Mouse (Mus musculus): ENCODE measurements at regions not wholly inside any gene's neighbourhood (a gene's known extent, or its start where the extent isn't known, plus 50 kb on each side); places are given as distances from the start of the nearest gene placed in this dataset.

DNA sequence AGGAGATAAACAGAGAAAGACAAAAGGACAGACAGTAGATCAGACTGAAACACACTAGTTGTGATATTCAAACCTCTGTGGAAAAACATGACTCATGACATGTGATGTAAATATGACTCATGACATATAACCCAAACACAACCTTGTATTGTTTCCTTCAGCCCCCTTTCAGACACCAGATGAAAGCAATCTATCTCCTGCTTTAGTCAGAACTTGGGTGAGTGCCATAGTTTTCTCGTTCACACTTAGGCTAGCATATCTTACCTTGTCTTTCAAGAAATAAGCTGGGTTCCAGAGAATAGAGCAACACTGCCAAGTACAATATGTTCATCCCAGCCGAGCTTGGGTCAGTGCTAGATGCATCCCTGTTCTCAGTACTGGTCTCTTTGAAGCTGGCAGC lies 107.9 kb upstream of the Palmd start:
- H3K4me3 ChIP-seq (ENCODE audit: control insufficient read depth in 1 of 2, insufficient read depth in 1 of 2, low read depth in 2 of 2, low read length in 2 of 2): no peak overlapping the region
- DNase-seq (ENCODE audit: low read depth, low spot score): no peak
- no peaks in the 10 kb centered on the region for H3K4me1 ChIP-seq (ENCODE audit: control insufficient read depth in 1 of 2, insufficient read depth in 2 of 2, low read length in 2 of 2)
- H3K27me3 ChIP-seq (ENCODE audit: control insufficient read depth in 1 of 2, insufficient read depth in 2 of 2, low read length in 2 of 2): peaks cover 1 to 2% of the 10 kb centered on the region in 2 experiments; a peak in 2 of 4 replicates
- no peaks in the 10 kb centered on the region for H3K36me3 ChIP-seq (ENCODE audit: control insufficient read depth in 1 of 2, insufficient read depth in 2 of 2, low read length in 2 of 2)
- H3K9ac ChIP-seq (ENCODE audit: control insufficient read depth, low read depth, low read length, poor library complexity, severe bottlenecking): no peak overlapping the region
- H3K79me2 ChIP-seq (ENCODE audit: control insufficient read depth, insufficient read depth, low read length, poor library complexity): no peaks in the 10 kb centered on the region
- TF ChIP-seq MXI1 (IDR thresholded peaks at IDR 0.05; ENCODE audit: low read depth, low read length): no peak
- no peak for TF ChIP-seq GABPA (IDR thresholded peaks at IDR 0.05; ENCODE audit: low read depth, low read length)
- no peak for TF ChIP-seq MAX (IDR thresholded peaks at IDR 0.05; ENCODE audit: low read length)
- no peak for TF ChIP-seq TAL1 (IDR thresholded peaks at IDR 0.05; ENCODE audit: low read length)
- no peak for TF ChIP-seq SMC3 (IDR thresholded peaks at IDR 0.05; ENCODE audit: low read depth, low read length)
- TF ChIP-seq RAD21 (IDR thresholded peaks at IDR 0.05; ENCODE audit: low read depth, low read length): no peak
- no peak for TF ChIP-seq MEF2A (IDR thresholded peaks at IDR 0.05; ENCODE audit: extremely low read depth, insufficient replicate concordance, low read depth, low read length, poor library complexity, severe bottlenecking)
- no peak for TF ChIP-seq ETS1 (IDR thresholded peaks at IDR 0.05; ENCODE audit: low read depth, low read length)
- TF ChIP-seq USF1 (IDR thresholded peaks at IDR 0.05; ENCODE audit: low read depth, low read length): no peak
- TF ChIP-seq E2F4 (IDR thresholded peaks at IDR 0.05; ENCODE audit: borderline replicate concordance, low read depth, low read length): no peak
- no peak for TF ChIP-seq SIN3A (IDR thresholded peaks at IDR 0.05; ENCODE audit: low read length)
- no peaks in the 10 kb centered on the region for H3K9me3 ChIP-seq (replicated peaks; ENCODE audit: insufficient read depth, low read length)
- no peak overlapping the region for H3K27ac ChIP-seq (ENCODE audit: control insufficient read depth, low read depth, low read length)

DNA sequence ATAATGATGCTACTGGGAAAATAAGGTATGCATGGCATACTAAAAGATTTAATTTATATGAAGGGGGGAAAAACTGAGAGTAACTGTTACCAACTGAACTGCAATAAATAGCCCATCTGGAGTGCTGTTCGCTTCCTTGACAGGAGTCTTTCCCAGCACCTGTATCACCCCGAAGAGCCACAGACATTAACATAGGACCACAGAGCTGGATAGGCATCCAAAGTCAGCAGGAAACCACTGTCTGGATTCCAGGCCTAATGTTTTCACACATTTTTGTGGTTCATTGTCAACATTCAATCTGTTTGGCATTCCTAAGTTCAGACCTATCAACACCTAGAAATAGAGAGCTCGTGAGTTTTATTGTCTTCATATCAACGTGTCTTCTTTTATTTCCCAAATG lies 104.6 kb upstream of the Palmd start:
- no peak for DNase-seq (ENCODE audit: low read depth, low spot score)
- no peak overlapping the region for H3K9ac ChIP-seq (ENCODE audit: control insufficient read depth, low read depth, low read length, poor library complexity, severe bottlenecking)
- H3K9me3 ChIP-seq (replicated peaks; ENCODE audit: insufficient read depth, low read length): no peaks in the 10 kb centered on the region
- TF ChIP-seq CTCF (IDR thresholded peaks at IDR 0.05 in 2 of 3, conservative IDR thresholded peaks at IDR 0.05 in 1 of 3; ENCODE audit: control insufficient read depth in 1 of 3, insufficient read depth in 1 of 3, low read depth in 2 of 3, low read length in 3 of 3, poor library complexity in 1 of 3, severe bottlenecking in 1 of 3) (no peak), MYB (IDR thresholded peaks at IDR 0.05; ENCODE audit: low read depth, low read length) (no peak), MEF2A (IDR thresholded peaks at IDR 0.05; ENCODE audit: extremely low read depth, insufficient replicate concordance, low read depth, low read length, poor library complexity, severe bottlenecking) (no peak), KAT2A (conservative IDR thresholded peaks at IDR 0.05; ENCODE audit: low read depth, low read length) (no peak), ETS1 (IDR thresholded peaks at IDR 0.05; ENCODE audit: low read depth, low read length) (no peak), TBP (IDR thresholded peaks at IDR 0.05; ENCODE audit: low read depth, low read length) (no peak)
- no peaks in the 10 kb centered on the region for H3K36me3 ChIP-seq (ENCODE audit: control insufficient read depth in 1 of 2, insufficient read depth in 2 of 2, low read length in 2 of 2)
- H3K27ac ChIP-seq (ENCODE audit: control insufficient read depth, low read depth, low read length): no peak overlapping the region
- H3K4me3 ChIP-seq (ENCODE audit: control insufficient read depth in 1 of 2, insufficient read depth in 1 of 2, low read depth in 2 of 2, low read length in 2 of 2): no peak overlapping the region
- H3K27me3 ChIP-seq (ENCODE audit: control insufficient read depth in 1 of 2, insufficient read depth in 2 of 2, low read length in 2 of 2): peaks cover 1 to 2% of the 10 kb centered on the region in 2 experiments; a peak in 2 of 4 replicates
- no peaks in the 10 kb centered on the region for H3K4me1 ChIP-seq (ENCODE audit: control insufficient read depth in 1 of 2, insufficient read depth in 2 of 2, low read length in 2 of 2)
- no peaks in the 10 kb centered on the region for H3K79me2 ChIP-seq (ENCODE audit: control insufficient read depth, insufficient read depth, low read length, poor library complexity)

DNA sequence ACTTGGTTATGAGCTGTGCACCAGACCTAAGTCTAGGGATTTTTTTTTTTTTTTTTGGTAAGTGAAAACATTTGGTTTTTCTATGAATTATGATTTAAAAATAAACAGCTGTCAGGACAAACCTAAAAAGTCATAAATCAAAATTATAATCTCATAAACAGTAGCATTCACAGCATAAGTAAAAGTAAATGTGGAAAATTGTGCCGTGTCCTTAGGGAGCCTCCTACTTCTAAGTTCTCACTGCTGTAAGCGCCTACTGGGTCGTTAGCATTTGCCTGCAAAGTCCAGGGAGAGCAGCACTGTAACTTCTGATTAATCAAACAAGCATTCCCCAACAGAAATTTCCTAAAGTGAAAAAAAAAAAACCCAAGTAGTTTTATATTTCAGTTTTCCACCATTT lies 104.2 kb upstream of the Palmd start:
- Histone ChIP-seq H3K4me3 (ENCODE audit: control insufficient read depth in 1 of 2, insufficient read depth in 1 of 2, low read depth in 2 of 2, low read length in 2 of 2) (no peak overlapping the region), H3K9ac (ENCODE audit: control insufficient read depth, low read depth, low read length, poor library complexity, severe bottlenecking) (no peak overlapping the region), H3K36me3 (ENCODE audit: control insufficient read depth in 1 of 2, insufficient read depth in 2 of 2, low read length in 2 of 2) (no peaks in the 10 kb centered on the region), H3K27me3 (ENCODE audit: control insufficient read depth in 1 of 2, insufficient read depth in 2 of 2, low read length in 2 of 2) (peaks cover 0 to 1% of the 10 kb centered on the region in 2 experiments; a peak in 2 of 4 replicates), H3K79me2 (ENCODE audit: control insufficient read depth, insufficient read depth, low read length, poor library complexity) (no peaks in the 10 kb centered on the region), H3K27ac (ENCODE audit: control insufficient read depth, low read depth, low read length) (no peak overlapping the region), H3K4me1 (ENCODE audit: control insufficient read depth in 1 of 2, insufficient read depth in 2 of 2, low read length in 2 of 2) (no peaks in the 10 kb centered on the region), H3K9me3 (replicated peaks; ENCODE audit: insufficient read depth, low read length) (no peaks in the 10 kb centered on the region)
- no peak for TF ChIP-seq KAT2A (conservative IDR thresholded peaks at IDR 0.05; ENCODE audit: low read depth, low read length)
- DNase-seq (ENCODE audit: low read depth, low spot score): no peak

Data from MEL (cell line).